Mouse (Mus musculus) layer of hippocampus, postnatal 25 days (tissue): ENCODE data around the gene Cdh8. TPM values are rescaled to one million over a fixed set of nuclear protein-coding genes. Genes with fewer than 3 reads are reported as not detected.

Experiments used
- DNase-seq, 2 experiments: peaks; one replicate each; pipeline ENCODE4 v3.0.0; 2022; ENCODE audit warnings: mixed read lengths in 2 of 2, low spot score in 1 of 2; ENCODE audit errors: extremely low spot score in 1 of 2
- total RNA-seq, 2 experiments: library from RNA; stranded (reverse); gene quantifications; 2 replicates each; pipeline ENCODE4 v1.2.3; 2021

Gene Cdh8
- total RNA-seq: 10 to 100 TPM; 81.0 to 93.5 TPM

DNA sequence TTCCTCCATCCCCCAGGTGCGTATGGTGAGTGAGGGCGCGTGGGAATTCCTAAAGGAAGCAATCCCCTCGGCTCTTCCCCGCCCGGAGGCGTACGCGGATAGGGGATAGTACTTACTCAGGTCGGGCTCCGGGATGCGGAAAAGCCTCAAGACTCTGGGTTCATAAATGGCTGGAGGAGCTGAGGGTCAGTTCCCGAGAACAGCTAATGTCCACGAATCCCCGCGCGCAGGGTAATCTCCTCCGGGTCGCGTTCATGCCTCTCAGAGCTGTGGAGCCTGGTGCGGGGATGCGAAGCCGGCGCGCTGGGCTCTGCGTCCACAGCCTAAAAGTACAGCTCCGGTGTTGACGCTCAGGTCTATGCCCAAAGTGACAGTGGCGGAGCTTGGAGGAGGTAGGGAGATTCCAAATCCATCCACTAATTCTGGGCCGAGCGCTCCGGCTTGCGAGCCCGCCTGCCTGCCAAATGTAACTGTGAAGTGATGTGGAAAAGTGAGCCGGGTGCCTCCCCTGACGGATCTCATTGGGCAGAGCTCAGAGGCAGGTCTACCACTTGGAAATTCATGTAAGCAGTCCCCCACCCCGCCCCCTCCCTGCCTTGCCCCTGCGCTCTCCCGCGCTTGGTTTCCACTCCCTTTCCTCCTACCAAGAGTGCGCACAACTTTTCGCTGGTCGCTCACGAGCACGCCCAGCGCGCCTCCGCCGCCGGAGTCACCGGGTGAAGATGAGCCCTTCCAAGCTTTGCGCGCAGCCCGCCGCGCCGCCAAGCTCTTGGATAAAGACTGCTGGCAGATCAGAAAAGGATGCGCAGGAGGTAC lies at the start of gene Cdh8:
Gene Cdh8, minus strand, starts transcription at position 506 of the 816 bp plus-strand sequence.
- DNase-seq: peak; percentile 64 to 69

DNA sequence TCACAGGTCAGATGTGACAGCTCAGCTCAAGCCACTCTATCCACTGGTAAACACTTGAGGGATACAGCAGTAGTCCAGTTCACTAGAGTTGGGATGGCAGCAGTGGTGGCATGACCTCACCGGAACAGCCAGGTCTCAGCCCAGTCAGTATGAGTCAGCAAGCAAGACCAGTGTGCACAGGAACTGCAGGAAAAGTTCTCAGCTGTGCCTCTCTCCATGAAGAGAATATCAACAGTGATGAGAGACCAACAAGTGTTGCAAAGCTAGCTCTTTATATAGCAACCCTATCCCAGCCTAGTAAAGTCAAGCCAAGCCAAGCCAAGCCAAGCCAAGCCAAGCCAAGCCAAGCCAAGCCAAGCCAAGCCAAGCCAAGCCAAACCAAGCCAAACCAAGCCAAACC lies 30.2 kb upstream of the Cdh8 start:
- DNase-seq: no peak

DNA sequence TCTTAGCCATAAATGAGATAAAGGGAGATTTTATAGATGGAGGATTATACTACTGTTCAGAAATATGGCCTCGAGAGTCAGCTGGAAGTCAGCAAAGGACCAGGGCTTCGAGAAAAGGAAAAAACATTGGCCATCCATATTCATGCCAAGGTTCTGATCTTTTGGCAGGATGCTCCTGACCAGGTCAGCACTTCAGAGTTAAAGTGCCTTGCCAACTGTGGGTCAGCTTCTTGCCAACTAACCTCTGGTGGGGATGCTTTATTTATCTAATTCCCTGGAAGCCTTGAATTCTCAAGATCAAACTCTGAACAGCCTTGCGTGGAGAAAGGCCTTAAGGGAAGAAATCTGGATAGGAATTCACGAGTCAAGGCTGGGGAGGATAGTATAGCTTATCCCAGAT lies 9.6 kb upstream of the Cdh8 start:
- DNase-seq: no peak

DNA sequence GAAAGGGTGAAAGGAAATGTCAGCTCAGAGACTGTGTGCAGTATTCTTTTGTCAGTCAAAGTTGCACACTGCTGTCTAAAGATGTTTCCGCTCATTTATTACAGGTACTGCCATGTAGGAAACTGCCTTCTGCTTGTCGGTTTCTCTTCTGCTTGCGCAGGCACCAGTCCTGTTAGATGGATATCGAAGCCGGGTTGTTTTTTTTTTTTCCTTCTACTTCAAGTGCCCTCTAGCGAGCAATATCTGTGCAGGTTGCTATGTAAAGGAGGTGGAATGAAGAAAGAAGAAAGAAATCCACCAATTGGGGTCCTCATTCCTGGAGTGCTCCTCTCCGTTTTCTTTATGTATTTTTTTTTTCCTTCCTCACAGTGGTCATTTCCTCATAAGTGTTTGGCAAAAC lies 5.2 kb upstream of the Cdh8 start:
- DNase-seq: peak in 1 of 2 experiments; percentile 13

DNA sequence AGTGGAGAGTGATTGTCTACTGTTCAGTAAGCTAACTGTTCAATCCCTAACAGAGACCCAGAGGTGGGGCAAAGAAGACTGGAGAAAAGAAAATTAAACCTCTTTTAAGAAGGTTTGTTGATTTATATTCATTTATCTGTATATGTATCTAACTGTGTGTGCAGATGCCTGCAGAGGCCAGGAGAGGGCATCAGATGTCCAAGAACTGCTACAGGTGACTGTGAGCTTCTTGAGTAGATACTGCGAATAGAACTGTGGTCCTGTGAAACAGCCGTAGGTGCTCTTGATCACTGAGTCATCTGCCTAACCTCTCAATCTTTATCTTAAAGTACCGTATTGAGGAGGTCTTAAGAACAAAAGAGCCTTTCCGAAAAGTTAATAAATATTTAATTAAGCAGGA lies 3.5 kb upstream of the Cdh8 start:
- DNase-seq: no peak

DNA sequence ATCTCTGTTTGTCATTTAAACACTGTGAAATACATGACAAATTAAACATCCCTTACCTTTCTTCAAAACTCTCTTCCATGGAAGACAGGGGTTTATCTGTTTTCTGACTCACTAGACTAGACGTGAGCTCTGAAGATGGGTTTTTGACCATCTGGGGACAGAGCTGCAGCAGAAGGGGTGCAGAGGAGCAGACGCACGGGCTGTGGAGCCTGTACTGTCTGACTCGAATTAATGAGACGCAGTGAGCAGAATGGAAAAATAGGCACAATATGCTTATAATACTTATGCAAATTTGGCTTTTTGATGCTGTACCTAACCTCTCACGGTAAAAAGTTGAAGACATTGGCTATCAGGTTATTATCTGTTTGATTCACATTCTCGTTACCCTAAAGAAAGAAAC lies 1.2 kb upstream of the Cdh8 start:
- no peak for DNase-seq

DNA sequence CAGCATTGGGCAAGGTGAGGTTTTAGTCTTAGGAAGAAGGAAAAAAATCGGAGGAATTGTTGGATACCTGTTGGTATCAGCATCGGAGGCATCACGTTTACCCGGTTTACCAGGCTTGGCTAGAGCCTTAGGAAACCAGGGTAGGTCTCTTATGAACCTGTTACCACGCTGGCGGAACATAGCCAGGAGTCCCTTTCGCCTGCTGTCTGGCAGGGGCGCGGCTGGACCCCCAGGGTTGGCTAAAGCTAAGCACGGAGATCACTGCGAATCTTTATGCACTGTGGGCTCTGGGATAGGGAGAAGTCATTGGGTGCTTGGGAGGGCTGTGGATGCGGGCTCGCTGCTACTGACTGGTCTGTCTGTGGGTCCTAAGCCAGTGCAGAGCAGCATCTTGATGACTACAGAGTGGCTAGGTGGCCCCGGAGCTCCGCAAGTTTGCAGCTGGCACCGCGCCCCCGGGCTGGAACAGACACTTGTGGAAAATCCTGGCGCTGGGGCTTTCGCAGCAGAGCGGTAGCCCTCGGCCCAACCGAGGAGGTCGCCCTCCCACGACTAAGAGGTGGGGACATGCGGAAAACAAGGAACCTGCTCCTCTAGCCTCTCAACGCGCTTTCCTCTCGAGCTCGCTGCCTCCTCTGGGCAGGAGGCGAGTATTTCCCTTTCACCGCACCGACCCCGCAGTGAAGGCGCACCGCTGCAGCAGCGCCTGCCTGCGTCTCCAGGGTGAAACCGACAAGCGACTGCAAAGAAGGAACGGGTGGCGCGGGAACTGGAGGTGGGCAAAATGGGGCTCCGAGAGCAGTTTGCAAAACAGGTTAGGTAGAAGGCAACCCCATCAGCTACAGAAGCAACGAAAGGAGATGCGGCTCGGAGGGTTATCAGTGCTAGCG lies 950 bp downstream of the Cdh8 start:
- peak; percentile 49 to 53 for DNase-seq

DNA sequence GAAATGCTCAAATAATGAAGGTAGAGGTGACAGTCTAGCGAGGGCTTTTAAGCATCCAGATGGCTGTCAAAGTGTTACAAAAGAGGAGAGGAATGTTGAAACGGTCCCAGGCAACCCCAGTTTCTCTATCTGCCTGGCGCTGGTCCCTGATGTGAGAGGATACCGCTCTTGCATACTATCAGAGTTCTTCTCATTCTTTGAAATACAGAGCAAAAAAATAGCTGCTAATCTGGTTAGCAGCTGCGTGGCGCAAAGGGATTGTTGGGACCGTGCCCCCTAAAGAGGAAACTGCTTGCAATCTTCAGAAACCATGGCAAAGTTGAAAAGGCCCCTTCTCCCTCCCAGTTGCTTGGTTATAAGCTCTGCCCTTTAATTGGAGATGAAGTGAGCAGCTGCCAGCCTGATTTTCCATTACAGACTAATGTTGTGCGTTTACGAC lies 1.8 kb downstream of the Cdh8 start:
- DNase-seq: peak in 1 of 2 experiments; percentile 22

DNA sequence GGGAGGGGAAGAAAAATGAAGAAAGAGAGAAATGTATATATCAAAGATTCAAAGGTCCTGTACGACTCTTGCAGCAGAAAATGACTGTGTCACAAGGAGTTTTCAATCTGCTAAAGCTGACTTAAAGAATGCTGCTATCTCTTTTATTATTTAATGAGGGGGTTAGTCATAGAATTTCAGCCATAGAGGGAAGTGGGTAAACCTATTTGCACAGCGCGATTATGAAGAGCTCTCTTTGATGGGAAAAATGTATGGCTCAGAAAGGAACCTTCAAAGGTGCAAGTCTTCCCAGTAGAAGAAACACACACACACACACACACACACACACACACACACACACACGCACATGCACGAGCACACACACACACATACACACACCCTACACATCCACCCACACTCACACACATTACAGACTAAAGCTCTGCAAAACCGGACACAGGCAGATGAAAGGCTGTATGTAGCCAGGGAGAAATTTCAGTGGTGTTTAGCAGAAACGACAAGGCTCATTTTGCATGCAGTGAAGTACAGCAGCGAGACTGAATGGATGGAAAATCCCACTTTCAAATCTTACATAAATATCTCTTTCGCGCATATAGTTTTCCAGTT lies 2.3 kb downstream of the Cdh8 start:
- DNase-seq: no peak

DNA sequence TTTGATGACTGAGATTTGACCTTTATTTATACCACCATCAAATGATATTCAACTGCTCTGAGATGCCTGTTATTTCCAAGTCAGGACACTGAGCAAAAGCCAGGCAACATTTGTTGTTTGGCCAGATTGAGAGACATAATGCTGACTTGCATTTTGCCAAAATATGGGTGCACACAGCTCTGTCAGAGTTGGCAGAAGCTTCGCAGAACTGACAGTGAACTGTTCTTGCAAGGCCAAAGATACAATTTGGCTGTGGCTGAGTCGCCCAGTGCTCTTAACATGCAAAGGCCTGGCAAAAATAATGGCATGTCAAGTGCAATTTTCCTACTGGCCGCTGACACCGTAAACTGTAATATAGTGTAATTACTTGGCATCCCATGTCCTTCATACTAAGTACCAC lies 22.4 kb downstream of the Cdh8 start:
- no peak for DNase-seq

DNA sequence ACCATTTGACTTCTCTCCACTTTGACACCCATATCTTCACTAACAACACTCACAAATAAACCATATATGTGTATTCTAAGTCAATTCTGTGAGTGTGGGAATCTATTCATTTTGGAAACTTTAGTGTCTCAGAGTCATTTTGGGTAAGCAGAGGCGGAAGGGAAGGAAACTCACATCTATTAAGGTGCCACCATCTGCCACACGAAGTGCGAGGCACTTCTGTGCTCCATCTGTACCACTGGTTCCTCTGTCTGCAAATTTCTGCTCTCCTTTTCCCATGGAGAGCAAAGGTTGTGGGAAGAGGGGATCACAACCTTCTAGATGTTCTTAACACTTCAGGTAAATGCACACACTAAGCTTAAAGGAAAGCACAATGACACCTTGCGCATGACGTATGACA lies 46.2 kb downstream of the Cdh8 start:
- no peak for DNase-seq

DNA sequence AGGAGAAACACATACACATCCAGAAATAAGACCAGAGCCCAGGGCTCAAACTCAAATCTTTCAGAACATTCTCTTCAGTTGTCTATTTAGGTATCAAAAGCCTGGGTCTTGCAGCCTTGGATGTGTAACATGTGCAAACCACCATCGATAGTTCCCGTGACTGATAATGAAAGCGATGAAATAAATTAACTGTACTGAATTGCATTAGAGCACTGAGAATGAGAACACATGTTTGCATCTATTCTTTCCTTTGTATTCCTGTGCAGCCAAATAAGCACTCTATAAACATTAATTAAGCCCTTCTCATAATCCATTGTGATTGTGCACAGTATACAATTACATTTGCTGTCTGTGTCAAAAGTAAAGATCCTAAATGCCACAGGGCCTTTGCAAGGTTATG lies 47.1 kb downstream of the Cdh8 start:
- DNase-seq: no peak

DNA sequence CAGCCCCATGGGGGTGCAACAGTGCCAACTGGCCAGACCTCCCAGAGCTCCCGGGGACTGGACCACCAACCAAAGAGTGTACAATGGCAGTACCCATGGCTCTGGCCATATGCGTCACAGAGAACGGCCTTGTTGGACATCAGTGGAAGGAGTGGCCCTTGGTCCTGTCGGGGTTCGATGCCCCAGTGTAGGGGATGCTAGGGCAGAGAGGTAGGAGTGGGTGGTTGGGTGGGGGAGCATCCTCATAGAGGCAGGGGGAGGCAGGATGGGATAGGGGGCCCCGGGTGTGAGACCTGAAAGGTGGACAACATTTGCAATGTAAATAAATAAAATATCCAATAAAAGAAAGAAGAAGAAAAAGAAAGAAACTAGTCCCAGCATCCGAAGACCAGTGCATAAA lies 47.8 kb downstream of the Cdh8 start:
- DNase-seq: no peak

DNA sequence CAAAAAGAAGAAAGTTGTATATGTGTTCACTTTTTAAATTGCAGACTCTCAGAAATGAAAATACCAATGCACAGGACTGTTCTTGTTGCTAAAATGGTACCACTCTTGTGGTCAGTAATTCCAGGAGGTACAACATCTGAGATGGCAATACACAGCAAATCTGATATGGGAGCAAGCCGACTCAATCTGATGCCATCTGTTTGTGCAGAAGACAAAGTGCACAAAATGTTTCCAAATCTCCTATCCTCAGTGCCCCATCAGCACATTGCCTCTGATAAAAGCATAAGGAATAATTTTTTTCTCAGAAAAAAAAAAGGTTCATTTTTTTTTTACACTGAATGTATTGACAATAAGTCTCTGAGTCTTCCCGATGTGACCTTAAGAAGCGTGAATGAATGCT lies 62.3 kb downstream of the Cdh8 start:
- no peak for DNase-seq

DNA sequence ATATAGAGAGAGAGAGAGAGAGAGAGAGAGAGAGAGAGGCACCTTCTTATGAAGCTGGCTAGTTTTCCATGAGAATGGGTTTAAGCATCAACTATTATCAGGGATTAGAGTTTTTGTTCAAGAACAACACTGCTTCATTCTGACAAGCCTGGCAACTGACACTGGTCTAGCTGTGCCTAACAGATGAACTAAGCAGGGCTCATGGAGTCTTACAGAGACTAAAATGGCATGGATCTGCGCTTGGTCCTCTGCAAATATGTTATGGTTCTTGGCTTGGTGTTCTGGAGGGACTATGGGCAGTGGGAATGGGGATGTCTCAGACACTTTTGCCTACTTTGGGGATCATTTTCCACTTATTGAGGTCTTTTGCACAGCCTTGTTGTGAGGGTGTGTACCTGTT lies 63.0 kb downstream of the Cdh8 start:
- DNase-seq: no peak

DNA sequence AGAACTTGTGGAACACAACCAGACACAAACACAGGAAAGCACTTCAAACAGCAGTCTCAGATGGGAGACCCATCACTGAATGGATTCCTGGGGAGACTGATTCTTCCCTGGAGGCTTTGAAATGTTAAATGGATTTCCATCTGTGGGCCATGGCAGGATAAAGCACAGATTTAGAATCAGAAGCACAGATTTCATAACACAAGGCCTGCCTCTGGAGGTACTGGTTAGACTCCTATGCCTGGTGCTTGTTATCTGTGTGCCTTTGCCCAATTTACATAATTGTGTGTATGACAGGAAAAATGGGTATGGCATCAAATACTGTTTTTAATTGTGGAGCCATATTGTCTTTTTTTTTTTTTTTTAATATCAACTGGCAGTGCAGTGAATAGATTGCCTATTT lies 66.8 kb downstream of the Cdh8 start:
- DNase-seq: no peak

DNA sequence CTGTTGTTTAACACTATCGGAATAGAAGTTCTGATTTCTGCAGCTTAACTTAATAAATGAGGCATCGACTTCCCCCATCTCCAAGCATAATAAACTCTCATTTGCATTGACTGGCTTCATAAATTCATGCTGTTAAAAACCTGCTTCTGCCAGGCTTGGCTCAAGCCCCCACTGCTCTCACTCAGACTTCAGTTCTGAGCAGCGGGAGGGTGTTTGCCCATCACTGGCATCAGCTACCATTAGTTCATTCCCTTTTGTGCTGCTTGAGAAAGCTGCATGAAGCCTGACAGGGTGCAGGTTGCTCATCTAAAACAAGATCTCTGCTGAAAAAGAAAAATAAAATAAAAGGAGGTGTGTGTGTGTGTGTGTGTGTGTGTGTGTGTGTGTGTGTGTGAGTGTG lies 67.7 kb downstream of the Cdh8 start:
- no peak for DNase-seq

DNA sequence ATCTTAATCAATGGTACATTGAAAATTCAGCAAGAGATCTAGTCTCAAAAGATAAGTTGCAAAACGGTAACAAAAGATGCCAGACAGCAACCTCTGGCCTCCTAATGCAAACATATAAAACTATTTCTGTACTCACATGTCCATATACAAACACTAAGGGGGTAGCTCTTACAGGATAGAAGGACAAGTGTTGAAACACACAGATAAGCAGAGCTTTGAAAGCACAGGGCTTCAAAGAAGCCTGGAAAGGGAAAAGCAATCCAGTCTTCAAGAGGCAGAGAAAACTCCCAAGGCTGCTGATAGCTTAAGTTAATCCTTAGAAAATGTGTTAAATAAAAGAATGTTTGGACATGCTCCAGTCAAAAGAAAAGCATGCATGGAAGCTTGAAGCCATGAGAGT lies 77.0 kb downstream of the Cdh8 start:
- no peak for DNase-seq

DNA sequence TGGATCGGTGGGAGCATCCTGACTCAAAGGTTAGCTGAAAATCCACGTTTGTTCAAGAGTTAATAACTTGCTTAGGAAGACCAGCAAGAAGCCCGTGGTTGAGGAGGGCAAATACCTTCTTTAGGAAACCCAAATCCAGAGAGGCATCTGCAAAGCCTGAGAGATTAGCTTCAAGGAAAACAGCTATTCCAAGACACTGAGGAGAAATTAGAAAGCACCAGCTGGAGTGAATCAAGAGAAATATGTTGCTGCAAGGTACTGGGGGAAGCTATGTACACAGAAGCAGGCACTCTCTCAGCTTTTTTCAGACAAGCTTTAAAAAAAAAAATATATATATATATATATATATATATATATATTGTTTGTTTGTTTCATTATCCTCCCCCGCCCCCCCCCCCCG lies 88.7 kb downstream of the Cdh8 start:
- DNase-seq: no peak

DNA sequence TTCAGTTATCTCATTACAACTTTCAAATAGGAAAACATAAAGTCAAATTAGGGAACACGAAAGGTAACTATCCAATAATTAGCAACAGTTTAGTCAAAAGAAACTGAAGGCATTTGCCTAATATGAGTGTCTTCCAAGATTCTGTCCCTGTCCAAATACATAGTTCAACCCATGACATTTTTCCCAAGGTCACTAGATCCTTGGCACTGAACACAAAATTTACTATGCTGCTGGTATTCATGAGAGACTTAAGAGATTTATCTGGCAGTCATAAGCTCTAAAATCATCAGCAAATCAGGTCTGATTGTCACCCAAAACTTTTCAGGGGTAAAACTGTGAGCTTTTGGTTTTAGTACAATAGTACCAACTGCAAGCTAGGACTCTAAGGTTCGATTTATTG lies 101.7 kb downstream of the Cdh8 start:
- DNase-seq: no peak

DNA sequence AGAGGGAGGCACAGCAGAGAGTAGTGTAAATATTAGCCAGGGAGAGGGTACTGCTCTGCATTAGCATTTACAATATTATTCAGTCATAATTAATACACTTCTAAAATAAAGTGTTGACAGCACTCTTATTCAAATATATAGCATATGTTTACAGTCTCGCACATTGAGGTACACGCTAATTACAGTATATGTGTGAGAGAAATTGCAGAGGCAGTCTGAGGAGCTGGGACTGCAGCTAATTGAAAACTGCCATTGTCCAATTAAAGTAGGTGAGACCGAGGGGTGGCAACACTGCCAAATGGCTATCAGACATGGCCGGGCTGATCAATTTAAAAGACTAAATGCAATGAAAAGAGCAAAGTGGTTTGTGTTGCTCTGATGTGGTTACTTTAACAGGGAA lies 112.1 kb downstream of the Cdh8 start:
- no peak for DNase-seq
